Mouse (Mus musculus) E14TG2a.4 (cell line): ENCODE data around the gene Tstd2.

Experiments used
- CTCF ChIP-seq: conservative IDR thresholded peaks from 2 replicates; pipeline ENCODE4 v1.5.1; 2014; ENCODE audit warnings: low read length
- NANOG ChIP-seq: IDR thresholded peaks from 2 replicates; pipeline ENCODE4 v1.6.1; 2014; ENCODE audit warnings: borderline replicate concordance, low read length, mixed read lengths

DNA sequence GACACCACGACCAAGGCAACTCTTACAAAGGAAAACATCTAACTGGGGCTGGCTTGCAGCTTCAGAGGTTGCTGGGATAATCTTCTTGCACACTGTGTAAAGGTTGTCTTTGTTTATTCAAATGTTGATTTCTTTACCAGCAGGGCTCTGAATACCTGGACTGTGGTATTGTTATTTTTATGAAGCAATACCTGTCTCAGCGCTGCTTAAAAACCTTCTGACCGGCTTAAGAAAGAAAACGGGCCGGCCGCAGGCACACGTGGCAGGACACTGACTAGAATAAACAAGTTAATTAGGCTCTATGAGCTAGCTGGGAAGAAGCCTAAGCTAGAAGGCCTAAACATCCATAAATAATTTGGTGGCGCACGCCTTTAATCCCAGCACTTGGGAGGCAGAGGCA, 47.4 kb upstream of the Tstd2 start:
- TF ChIP-seq CTCF (no peak), NANOG (peak; percentile 90)
